21 mouse cellular contexts compared by ENCODE assay signal in the genomic region with DNA sequence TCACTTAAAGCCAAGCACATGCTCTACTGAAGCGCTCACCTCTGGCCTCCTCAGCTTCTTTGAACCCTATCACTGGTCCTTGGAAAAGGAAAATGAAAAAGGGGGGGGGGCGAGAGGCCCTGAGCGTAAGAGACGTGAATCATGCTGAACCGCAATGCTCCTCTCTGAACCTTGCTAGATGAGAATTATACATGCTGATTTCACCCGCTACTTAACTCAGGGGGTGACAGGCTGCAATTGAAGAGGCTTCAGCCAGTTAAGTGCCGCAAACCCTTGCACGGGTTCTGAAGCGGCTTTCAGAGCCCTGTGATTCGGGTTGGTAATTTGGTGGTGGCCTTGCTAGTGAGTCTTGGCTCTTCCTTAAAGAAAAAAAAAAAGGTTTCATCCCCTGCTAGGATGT.
DNase-seq lines count a peak whose midpoint lies in the region; ATAC-seq and TF ChIP-seq lines count a peak whose summit lies in the region.
"Had no signal": no experiment of that assay in that cellular context is flagged by ENCODE, and none has a peak within 500 bp of the region (broad histone marks: within the 10 kb centered on the region; RNA-seq: fewer than 3 reads in every experiment).

No protein-coding gene starts in this region.

- H3K27ac ChIP-seq in hindbrain, embryonic 15.5 days (replicated peaks), result no peak overlapping the region; the same call in 1 of the 2 replicates
- no peak overlapping the region for H3K27ac ChIP-seq in hindbrain, embryonic 10.5 days
- H3K27ac ChIP-seq in forebrain, embryonic 12.5 days, result peak overlapping the region; percentile 51
- H3K27ac ChIP-seq in midbrain, embryonic 12.5 days (replicated peaks), result no peak overlapping the region
- 0 out of 2 replicates have a peak overlapping the region, but pooled peaks have one; percentile 55 for H3K27ac ChIP-seq in olfactory bulb, adult 2 months (ENCODE audit: insufficient read depth, low read depth, low read length)
- no peak overlapping the region for H3K27ac ChIP-seq in heart, embryonic 12.5 days (ENCODE audit: poor library complexity, severe bottlenecking)
- H3K27ac ChIP-seq: neural tube, embryonic 12.5 days had no signal

- no peak for TF ChIP-seq POLR2A in olfactory bulb, adult 2 months (IDR thresholded peaks at IDR 0.05; ENCODE audit: insufficient read depth, low read depth, low read length)

- H3K4me1 ChIP-seq in hindbrain, embryonic 15.5 days (replicated peaks), result peaks cover 12% of the 10 kb centered on the region; the same call in 1 of the 2 replicates
- H3K4me1 ChIP-seq in hindbrain, embryonic 10.5 days (replicated peaks), result peaks cover 12% of the 10 kb centered on the region
- peaks cover 26% of the 10 kb centered on the region for H3K4me1 ChIP-seq in forebrain, embryonic 12.5 days
- H3K4me1 ChIP-seq in midbrain, embryonic 12.5 days, result peaks cover 26% of the 10 kb centered on the region
- H3K4me1 ChIP-seq in olfactory bulb, adult 2 months (ENCODE audit: control insufficient read depth, insufficient read depth, low read length), result peaks cover 17% of the 10 kb centered on the region
- peaks cover 4% of the 10 kb centered on the region; the same call in 1 of the 2 replicates for H3K4me1 ChIP-seq in heart, embryonic 12.5 days (replicated peaks)

- TF ChIP-seq CTCF in olfactory bulb, adult 2 months (IDR thresholded peaks at IDR 0.05; ENCODE audit: insufficient read depth, low read depth, low read length), result no peak

- H3K36me3 ChIP-seq in hindbrain, embryonic 15.5 days, result no peaks in the 10 kb centered on the region
- H3K36me3 ChIP-seq in hindbrain, embryonic 10.5 days, result no peaks in the 10 kb centered on the region
- H3K36me3 ChIP-seq in forebrain, embryonic 12.5 days (replicated peaks), result peaks cover 6% of the 10 kb centered on the region; the same call in 1 of the 2 replicates
- no peaks in the 10 kb centered on the region for H3K36me3 ChIP-seq in midbrain, embryonic 12.5 days
- H3K36me3 ChIP-seq in heart, embryonic 12.5 days, result no peaks in the 10 kb centered on the region
- H3K36me3 ChIP-seq: neural tube, embryonic 12.5 days had no signal

- H3K4me2 ChIP-seq in hindbrain, embryonic 15.5 days, result no peak overlapping the region
- peak overlapping the region; percentile 30 for H3K4me2 ChIP-seq in forebrain, embryonic 12.5 days
- H3K4me2 ChIP-seq in midbrain, embryonic 12.5 days (replicated peaks), result peak overlapping the region; percentile 22; the same call in 1 of the 2 replicates
- no peak overlapping the region for H3K4me2 ChIP-seq in heart, embryonic 12.5 days
- H3K4me2 ChIP-seq: neural tube, embryonic 12.5 days had no signal

- H3K4me3 ChIP-seq in hindbrain, embryonic 15.5 days, result no peak overlapping the region
- no peak overlapping the region for H3K4me3 ChIP-seq in hindbrain, embryonic 10.5 days
- no peak overlapping the region for H3K4me3 ChIP-seq in forebrain, embryonic 12.5 days (replicated peaks)
- no peak overlapping the region for H3K4me3 ChIP-seq in midbrain, embryonic 12.5 days
- H3K4me3 ChIP-seq in olfactory bulb, adult 2 months (ENCODE audit: insufficient read depth, low read depth, low read length), result no peak overlapping the region
- H3K4me3 ChIP-seq in heart, embryonic 12.5 days, result no peak overlapping the region
- H3K4me3 ChIP-seq: erythroblast, embryonic 14.5 days; neural tube, embryonic 12.5 days had no signal

- H3K9ac ChIP-seq in hindbrain, embryonic 15.5 days, result no peak overlapping the region
- no peak overlapping the region for H3K9ac ChIP-seq in forebrain, embryonic 12.5 days
- H3K9ac ChIP-seq in midbrain, embryonic 12.5 days (replicated peaks), result no peak overlapping the region
- no peak overlapping the region for H3K9ac ChIP-seq in heart, embryonic 12.5 days
- H3K9ac ChIP-seq: liver, postnatal 0 days; neural tube, embryonic 12.5 days had no signal

- 0 out of 2 replicates have a peak, but pooled peaks have one; percentile 9 for ATAC-seq in hindbrain, embryonic 15.5 days (ENCODE audit: low FRiP score, low read depth)
- peak; percentile 67; the same call in 1 of the 2 replicates for ATAC-seq in forebrain, embryonic 12.5 days (ENCODE audit: low FRiP score)
- peak; percentile 70 for ATAC-seq in midbrain, embryonic 12.5 days (ENCODE audit: low FRiP score, low read depth)
- ATAC-seq in heart, embryonic 12.5 days (ENCODE audit: insufficient number of reproducible peaks, low FRiP score), result no peak
- ATAC-seq: liver, postnatal 0 days had no signal

- no peaks in the 10 kb centered on the region for H3K9me3 ChIP-seq in hindbrain, embryonic 15.5 days
- H3K9me3 ChIP-seq in hindbrain, embryonic 10.5 days, result peaks cover 11% of the 10 kb centered on the region
- H3K9me3 ChIP-seq in forebrain, embryonic 12.5 days, result 0 out of 2 replicates have a peak, but pooled peaks cover 4% of the 10 kb centered on the region
- H3K9me3 ChIP-seq in midbrain, embryonic 12.5 days, result no peaks in the 10 kb centered on the region
- 0 out of 2 replicates have a peak, but pooled peaks cover 5% of the 10 kb centered on the region for H3K9me3 ChIP-seq in heart, embryonic 12.5 days (replicated peaks)

- WGBS in hindbrain, embryonic 15.5 days, result 58% methylated on average over 10 of the region's 10 CpGs
- WGBS in hindbrain, embryonic 10.5 days, result 64% methylated on average over 10 of the region's 10 CpGs
- WGBS in forebrain, embryonic 12.5 days, result 24% methylated on average over 10 of the region's 10 CpGs
- 30% methylated on average over 10 of the region's 10 CpGs for WGBS in midbrain, embryonic 12.5 days
- 33% methylated on average over 10 of the region's 10 CpGs for WGBS in olfactory bulb, adult 2 months
- WGBS in heart, embryonic 12.5 days, result 74% methylated on average over 10 of the region's 10 CpGs

- DNase-seq in hindbrain, embryonic 10.5 days (ENCODE audit: low spot score), result no peak
- DNase-seq in left cerebral cortex, adult 9 months (ENCODE audit: low spot score in 2 of 2), result no peak
- DNase-seq in thymus, adult 18-20 months, result no peak
- DNase-seq: adrenal gland, postnatal 14 days; cerebellum, postnatal 10 days; gastrocnemius, postnatal 25 days; kidney, adult 8-10 months; kidney, postnatal 4 days; liver; liver, postnatal 0 days; lung, postnatal 36 days; right cerebral cortex, adult 18-20 months; spleen, adult 18-20 months; thymus, adult 2 months had no signal

- H3K27me3 ChIP-seq in hindbrain, embryonic 15.5 days, result no peaks in the 10 kb centered on the region
- H3K27me3 ChIP-seq in hindbrain, embryonic 10.5 days (ENCODE audit: insufficient read depth, poor library complexity, severe bottlenecking), result no peaks in the 10 kb centered on the region
- no peaks in the 10 kb centered on the region for H3K27me3 ChIP-seq in forebrain, embryonic 12.5 days
- H3K27me3 ChIP-seq in midbrain, embryonic 12.5 days, result peaks cover 8% of the 10 kb centered on the region; the same call in 1 of the 2 replicates
- H3K27me3 ChIP-seq in heart, embryonic 12.5 days (replicated peaks), result no peaks in the 10 kb centered on the region
- H3K27me3 ChIP-seq: neural tube, embryonic 12.5 days had no signal

Comparison
In these comparisons a context has a peak if more than half of its experiments do, and no peak if none do; other contexts are left out.
1. H3K27ac ChIP-seq: peak in forebrain, embryonic 12.5 days (single experiment) and olfactory bulb, adult 2 months (single experiment); none in hindbrain, embryonic 15.5 days (single experiment), hindbrain, embryonic 10.5 days (single experiment), midbrain, embryonic 12.5 days (single experiment) and heart, embryonic 12.5 days (single experiment).
2. H3K4me2 ChIP-seq: peak in forebrain, embryonic 12.5 days (single experiment) and midbrain, embryonic 12.5 days (single experiment); none in hindbrain, embryonic 15.5 days (single experiment) and heart, embryonic 12.5 days (single experiment).